Mouse (Mus musculus) heart, adult 9 months (tissue): Measurements from ENCODE around the gene Gm10112.

Experiments
- DNase-seq, 2 experiments: peaks; one replicate each; pipeline ENCODE4 v3.0.0; 2022; ENCODE audit warnings: low spot score in 2 of 2

Gm10112 gene

DNA sequence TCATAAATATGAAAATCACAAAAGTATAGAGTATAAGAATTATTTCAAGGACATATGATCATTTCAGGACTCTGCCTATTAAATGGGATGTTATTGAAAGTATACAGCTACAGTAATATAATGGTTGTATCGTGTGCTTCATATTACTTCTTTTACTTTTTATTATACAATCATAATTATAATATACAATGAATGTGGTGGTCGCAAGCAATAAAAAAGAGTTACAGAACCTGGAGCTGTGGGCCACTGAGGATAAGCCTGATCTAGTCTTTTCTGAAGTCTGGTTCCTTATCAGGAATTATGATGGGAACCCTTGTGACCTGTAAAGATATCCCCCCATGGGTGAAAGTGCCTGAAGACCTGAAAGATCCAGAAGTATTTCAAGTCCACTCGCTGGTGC is at the start of gene Gm10112:
Gene Gm10112, plus strand, starts transcription at position 301 of the 400 bp plus-strand sequence.
- DNase-seq: no peak

GRCm38 (mm10) chrX:111189574-111189973 is 21.4 kb downstream of the Gm10112 start:
- DNase-seq: no peak

DNA sequence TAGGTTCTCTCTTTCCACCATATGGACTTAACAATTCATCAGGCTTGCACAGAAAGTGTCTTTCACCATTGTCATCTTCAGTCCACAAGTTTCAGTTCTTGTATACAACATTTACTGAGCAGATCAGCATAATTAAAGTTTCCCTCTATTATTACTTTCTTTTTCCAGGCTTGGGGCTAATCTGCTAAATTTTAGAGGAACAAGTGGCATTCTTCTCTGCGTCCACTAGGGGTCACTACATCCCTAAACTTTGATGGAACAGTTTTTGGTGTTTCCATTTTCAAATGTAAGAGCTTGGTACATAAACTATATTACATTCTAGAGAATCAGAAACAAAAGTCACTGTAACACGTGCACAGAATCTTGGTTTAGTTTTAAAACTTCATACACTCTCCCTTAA is 28.2 kb downstream of the Gm10112 start:
- DNase-seq: no peak

DNA sequence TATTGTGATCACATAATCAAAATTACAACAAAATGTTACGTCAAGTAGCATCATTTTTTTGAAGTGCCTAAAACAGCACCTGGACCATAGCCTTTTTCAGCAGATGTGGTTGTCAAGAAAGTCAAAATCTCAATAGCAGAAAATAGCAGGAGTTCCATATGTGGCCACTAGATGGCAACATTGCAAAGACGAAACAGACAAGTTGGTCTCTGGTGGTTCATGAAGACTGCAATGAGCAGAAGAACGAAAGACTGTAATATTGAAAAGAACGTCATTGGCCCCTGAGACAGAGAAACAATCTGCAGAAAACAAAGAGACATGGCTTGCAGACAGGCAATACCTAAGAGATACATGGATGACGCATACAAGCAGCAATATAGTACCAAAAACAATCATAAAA is 42.1 kb downstream of the Gm10112 start:
- peak in 1 of 2 experiments; percentile 4 for DNase-seq
